Mouse (Mus musculus) kidney, adult 2 months (tissue): ENCODE measurements around the gene Nudt17. TPM values are rescaled to one million over a fixed set of nuclear protein-coding genes. Genes with fewer than 3 reads are reported as not detected.

Source experiments
- DNase-seq: peaks from one replicate; pipeline ENCODE4 v3.0.0; 2021
- H3K27ac ChIP-seq: fragments of 200-500 bp; 2 replicates; pipeline ENCODE4 v1.5.1; 2012; ENCODE audit warnings: low read depth, low read length, control low read depth, inconsistent platforms; ENCODE audit not compliant: insufficient read depth
- H3K27me3 ChIP-seq: fragments of 200-500 bp; replicated peaks from 2 replicates; pipeline ENCODE4 v1.6.1; 2012; ENCODE audit warnings: mild to moderate bottlenecking, moderate library complexity, low read length, inconsistent platforms; ENCODE audit not compliant: control insufficient read depth, insufficient read depth
- H3K36me3 ChIP-seq: fragments of 200-500 bp; 2 replicates; pipeline ENCODE4 v1.6.1; 2012; ENCODE audit warnings: mild to moderate bottlenecking, moderate library complexity, low read length, inconsistent platforms; ENCODE audit not compliant: control insufficient read depth, insufficient read depth
- H3K4me1 ChIP-seq: fragments of 200-500 bp; 2 replicates; pipeline ENCODE4 v1.6.1; 2011; ENCODE audit warnings: low read length; ENCODE audit not compliant: control insufficient read depth, insufficient read depth
- H3K4me3 ChIP-seq: fragments of 200-500 bp; 2 replicates; pipeline ENCODE4 v1.5.1; 2011; ENCODE audit warnings: mild to moderate bottlenecking, low read depth, low read length, control low read depth; ENCODE audit not compliant: insufficient read depth
- CTCF ChIP-seq: fragments of 200-500 bp; conservative IDR thresholded peaks from 2 replicates; pipeline ENCODE4 v1.5.1; 2011; ENCODE audit warnings: low read depth, mild to moderate bottlenecking, control low read depth, low read length, moderate library complexity, mixed read lengths; ENCODE audit not compliant: insufficient read depth, insufficient read length
- POLR2A ChIP-seq: fragments of 200-500 bp; IDR thresholded peaks from one replicate; pipeline ENCODE4 v1.6.1; 2011; ENCODE audit warnings: low read depth, low read length, control low read depth
- WGBS: fragments of 180-500 bp; shearing (Covaris S2); methylation state at CpG from one replicate; pipeline ENCODE4 v1.1.7; 2018; 5-methylcytosine and 5-hydroxymethylcytosine counted together
- polyA plus RNA-seq: library from polyadenylated mRNA; depleted of rRNA; stranded (reverse); fragments of >200 nt; gene quantifications from 2 replicates; pipeline ENCODE4 v1.2.3, GENCODE M21; 2012

Gene Nudt17
- polyA plus RNA-seq, 1 experiment: 3.6 TPM

DNA sequence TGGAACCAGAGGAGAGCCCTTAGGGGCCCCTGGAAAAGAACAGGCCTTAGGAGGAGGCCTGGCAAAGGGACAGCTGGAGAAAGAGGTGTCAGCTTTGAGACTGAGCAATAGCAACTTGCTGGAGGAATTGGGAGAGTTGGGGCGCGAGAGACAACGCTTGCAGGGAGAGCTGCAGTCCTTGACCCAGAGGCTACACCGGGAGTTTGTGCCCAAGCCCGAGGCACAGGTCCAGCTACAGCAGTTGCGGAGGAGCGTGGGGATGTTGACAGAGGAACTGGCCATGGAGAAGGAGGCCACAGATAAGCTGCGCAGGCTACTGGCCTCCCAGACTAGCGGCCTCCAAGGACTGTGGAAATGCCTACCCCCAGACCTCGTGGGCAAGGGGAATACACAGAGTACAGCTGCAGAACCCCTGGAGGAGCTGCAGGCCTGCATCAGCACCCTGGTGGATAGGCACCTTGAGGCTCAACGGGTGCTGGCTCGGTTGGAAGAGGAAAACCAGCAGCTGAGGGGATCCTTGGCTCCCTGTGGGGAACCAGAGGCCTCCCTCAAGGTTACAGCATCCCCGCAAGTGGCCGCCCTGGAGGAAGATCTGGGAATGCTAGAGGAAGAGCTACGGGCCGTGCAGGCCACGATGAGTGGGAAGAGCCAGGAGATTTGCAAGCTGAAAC is 24.1 kb downstream of the Nudt17 start:
- no peak overlapping the region for H3K4me3 ChIP-seq
- no peak for DNase-seq
- H3K27ac ChIP-seq: no peak overlapping the region
- no peaks in the 10 kb centered on the region; the same call in 1 of the 2 replicates for H3K27me3 ChIP-seq
- WGBS: 75% methylated on average over 17 of the region's 17 CpGs
- no peaks in the 10 kb centered on the region; the same call in 1 of the 2 replicates for H3K4me1 ChIP-seq
- TF ChIP-seq CTCF (no peak), POLR2A (no peak)
- H3K36me3 ChIP-seq: no peaks in the 10 kb centered on the region

DNA sequence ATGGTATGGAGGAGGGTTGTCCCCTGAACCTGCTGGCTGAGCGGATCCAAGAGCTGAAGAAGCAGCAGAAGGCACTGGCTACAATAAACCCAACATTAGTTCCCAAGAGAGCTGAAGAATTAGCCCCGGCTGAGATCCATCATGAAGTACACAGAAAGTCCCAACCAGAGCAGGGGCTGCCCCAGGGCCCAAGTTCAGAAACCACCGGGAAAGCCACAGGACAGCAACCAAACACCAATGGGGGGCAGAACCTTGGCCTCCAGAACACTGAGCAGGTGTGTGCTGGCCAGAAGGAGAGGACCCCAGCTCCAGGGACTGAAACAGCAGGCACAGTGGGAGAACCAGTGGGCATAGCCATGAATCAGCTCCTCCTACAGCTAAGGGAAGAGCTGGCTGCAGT is 24.9 kb downstream of the Nudt17 start:
- DNase-seq: no peak
- TF ChIP-seq POLR2A: no peak
- no peak for TF ChIP-seq CTCF
- H3K27me3 ChIP-seq: no peaks in the 10 kb centered on the region; the same call in 1 of the 2 replicates
- 89% methylated on average over 3 of the region's 3 CpGs for WGBS
- no peaks in the 10 kb centered on the region for H3K36me3 ChIP-seq
- no peaks in the 10 kb centered on the region; the same call in 1 of the 2 replicates for H3K4me1 ChIP-seq
- H3K27ac ChIP-seq: no peak overlapping the region
- H3K4me3 ChIP-seq: no peak overlapping the region

DNA sequence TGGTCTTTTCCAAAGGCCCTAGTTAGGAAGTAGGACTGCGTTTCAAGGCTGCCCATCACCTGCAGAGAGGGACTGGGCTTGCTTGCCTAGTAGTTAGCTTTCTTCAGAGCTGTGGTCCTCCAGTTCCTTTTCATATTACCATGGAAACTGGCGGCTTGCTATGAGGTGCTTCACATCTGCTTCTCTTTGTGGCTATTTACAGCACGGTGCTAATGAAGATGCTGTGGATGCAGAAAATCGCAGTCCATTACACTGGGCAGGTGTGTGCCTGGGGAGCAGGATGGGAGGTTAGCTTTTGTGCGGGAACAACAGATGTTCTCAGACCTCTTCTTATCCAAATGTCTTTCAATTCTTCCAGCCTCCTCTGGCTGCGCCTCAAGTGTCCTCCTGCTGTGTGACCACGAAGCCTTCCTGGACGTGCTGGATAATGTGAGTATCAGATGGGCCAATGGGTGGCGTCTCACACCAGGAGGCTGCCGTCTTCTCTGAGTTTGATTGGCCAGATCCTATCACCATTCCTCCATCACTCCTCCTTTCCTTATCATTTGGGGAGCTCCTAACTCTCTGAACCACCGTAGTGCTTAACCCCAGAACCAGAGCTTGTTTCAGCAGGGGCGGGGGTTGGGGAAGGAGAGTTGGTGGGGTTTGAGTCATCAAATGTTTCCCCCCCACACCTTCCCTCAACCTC is 27.9 kb downstream of the Nudt17 start:
- Histone ChIP-seq H3K4me3 (no peak overlapping the region), H3K4me1 (no peaks in the 10 kb centered on the region; the same call in 1 of the 2 replicates), H3K27ac (no peak overlapping the region), H3K27me3 (no peaks in the 10 kb centered on the region; the same call in 1 of the 2 replicates), H3K36me3 (no peaks in the 10 kb centered on the region)
- 51% methylated on average over 12 of the region's 12 CpGs for WGBS
- DNase-seq: no peak
- no peak for TF ChIP-seq POLR2A

DNA sequence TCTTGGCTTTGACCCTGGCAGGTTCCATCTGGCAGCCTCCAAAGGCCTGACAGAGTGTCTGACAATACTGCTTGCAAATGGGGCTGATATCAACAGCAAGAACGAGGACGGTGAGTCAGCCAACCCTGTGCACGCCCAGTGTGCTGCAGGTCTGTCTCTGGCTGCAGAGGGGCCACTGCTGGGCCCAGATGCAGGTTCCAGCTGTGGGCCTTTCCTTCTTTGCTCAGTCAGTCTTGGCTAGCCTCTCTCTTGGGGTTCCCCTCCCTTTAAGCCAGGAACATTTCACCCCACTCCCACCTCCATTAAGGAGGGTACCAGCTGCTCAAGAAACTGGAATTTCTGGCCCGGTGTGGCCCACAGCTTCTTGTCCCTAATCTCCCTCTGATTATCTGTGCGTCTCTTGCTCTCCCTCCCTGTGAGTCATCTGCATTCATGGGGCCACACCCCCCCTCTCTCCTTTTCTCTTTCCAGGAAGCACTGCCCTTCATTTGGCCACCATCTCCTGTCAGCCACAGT is 29.1 kb downstream of the Nudt17 start:
- no peak overlapping the region for H3K4me3 ChIP-seq
- TF ChIP-seq CTCF (no peak), POLR2A (no peak)
- no peak for DNase-seq
- no peaks in the 10 kb centered on the region; the same call in 1 of the 2 replicates for H3K27me3 ChIP-seq
- H3K4me1 ChIP-seq: no peaks in the 10 kb centered on the region
- H3K36me3 ChIP-seq: no peaks in the 10 kb centered on the region
- 50% methylated on average over 5 of the region's 5 CpGs for WGBS
- no peak overlapping the region for H3K27ac ChIP-seq

DNA sequence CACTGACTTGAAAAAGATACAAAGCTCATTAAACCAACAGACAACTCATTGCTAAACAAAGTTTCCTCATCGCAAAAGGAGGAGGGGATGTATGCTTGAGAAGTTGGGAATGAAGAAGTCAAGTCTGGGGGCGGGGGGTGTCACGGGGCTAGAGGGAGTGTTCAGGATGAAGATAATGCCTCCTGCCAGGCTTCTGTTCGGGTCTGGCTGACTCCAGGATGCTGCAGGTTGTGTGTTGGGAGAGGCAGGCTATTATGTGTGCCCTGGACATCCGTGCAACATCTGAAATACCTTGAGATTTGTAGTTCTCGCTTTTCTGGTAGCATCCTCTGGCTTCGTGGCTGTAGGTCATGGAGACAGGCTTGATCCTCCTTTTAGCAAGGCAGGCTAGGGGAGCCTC is 29.9 kb downstream of the Nudt17 start:
- no peaks in the 10 kb centered on the region for H3K4me1 ChIP-seq
- no peak overlapping the region for H3K27ac ChIP-seq
- 74% methylated on average over 7 of the region's 7 CpGs for WGBS
- DNase-seq: no peak
- no peaks in the 10 kb centered on the region for H3K36me3 ChIP-seq
- H3K4me3 ChIP-seq: no peak overlapping the region
- no peaks in the 10 kb centered on the region; the same call in 1 of the 2 replicates for H3K27me3 ChIP-seq
- no peak for TF ChIP-seq POLR2A
- no peak for TF ChIP-seq CTCF

DNA sequence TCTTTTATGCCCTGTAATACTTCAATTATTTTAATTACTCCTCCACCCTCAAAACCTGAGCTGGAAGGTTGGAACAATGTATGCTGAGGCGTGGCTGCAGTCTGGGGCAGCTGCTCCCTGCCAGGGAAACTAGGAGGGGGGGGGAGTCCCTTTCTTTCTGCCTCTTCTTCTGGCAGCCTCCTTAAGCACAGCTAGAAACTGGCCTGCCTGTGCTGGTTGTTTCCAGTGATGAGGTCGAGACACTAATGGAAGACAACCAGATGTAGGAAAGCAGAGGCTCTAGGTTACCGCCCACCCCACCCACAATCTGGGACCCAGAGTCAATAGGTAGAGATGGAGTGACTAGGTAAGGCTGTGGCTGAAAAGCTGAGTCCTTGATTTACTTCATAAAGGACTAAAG is 32.7 kb downstream of the Nudt17 start:
- Histone ChIP-seq H3K27ac (no peak overlapping the region), H3K4me3 (no peak overlapping the region), H3K36me3 (no peaks in the 10 kb centered on the region), H3K4me1 (no peaks in the 10 kb centered on the region), H3K27me3 (no peaks in the 10 kb centered on the region)
- 51% methylated on average over 3 of the region's 3 CpGs for WGBS
- DNase-seq: no peak
- TF ChIP-seq CTCF (no peak), POLR2A (no peak)

DNA sequence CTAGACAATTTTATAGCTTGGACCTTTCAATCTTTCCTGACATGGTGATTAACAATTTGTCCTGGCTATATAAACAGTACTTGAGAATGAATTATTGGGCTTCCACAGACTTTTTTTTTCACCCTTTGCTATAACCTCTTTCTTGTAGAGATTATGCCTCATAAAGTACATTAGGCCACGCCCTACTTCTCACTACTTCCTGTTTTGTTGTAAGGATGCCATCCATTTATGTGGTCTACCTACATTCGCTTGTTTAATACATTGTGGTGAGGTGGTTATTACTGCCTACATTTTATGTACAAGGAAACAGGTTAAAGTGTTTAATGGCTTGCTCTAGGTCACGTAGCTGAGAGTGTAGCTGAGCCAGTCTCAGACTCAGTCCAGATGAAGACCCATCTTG is 33.2 kb downstream of the Nudt17 start:
- no peak for DNase-seq
- WGBS: 74% methylated on average over 3 of the region's 3 CpGs
- no peak overlapping the region for H3K4me3 ChIP-seq
- no peak for TF ChIP-seq POLR2A
- TF ChIP-seq CTCF: no peak
- H3K36me3 ChIP-seq: no peaks in the 10 kb centered on the region
- no peaks in the 10 kb centered on the region for H3K4me1 ChIP-seq
- no peaks in the 10 kb centered on the region for H3K27me3 ChIP-seq
- no peak overlapping the region for H3K27ac ChIP-seq
